ENCODE assay signal across 8 mouse cellular contexts in the genomic region with DNA sequence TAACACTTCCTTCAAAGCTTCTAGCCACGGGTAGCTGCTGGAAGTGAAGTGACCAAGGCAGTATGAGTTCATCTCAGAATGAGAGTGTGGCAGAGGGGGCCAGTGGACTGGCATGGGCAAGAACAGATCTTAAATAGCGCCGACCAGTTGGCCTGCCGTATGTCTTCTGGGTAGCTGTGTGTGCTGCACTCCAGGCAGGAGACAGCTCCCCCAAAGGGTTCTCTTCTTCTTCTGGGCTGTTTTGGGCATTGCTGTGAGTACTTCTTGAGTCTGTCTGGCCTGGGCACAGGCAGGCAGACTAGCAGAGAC. TPM values are rescaled to one million over a fixed set of nuclear protein-coding genes. Genes with fewer than 3 reads are reported as not detected.
DNase-seq lines count a peak whose midpoint lies in the region; ATAC-seq and TF ChIP-seq lines count a peak whose summit lies in the region.

No protein-coding gene starts in this region.

- no peak for TF ChIP-seq CTCF in kidney, adult 2 months (conservative IDR thresholded peaks at IDR 0.05; ENCODE audit: insufficient read depth, insufficient read length, low read depth, low read length)
- no peak for TF ChIP-seq CTCF in MEL (IDR thresholded peaks at IDR 0.05 in 2 of 3, conservative IDR thresholded peaks at IDR 0.05 in 1 of 3; ENCODE audit: control insufficient read depth in 1 of 3, insufficient read depth in 1 of 3, low read depth in 2 of 3, low read length in 3 of 3, poor library complexity in 1 of 3, severe bottlenecking in 1 of 3)

- TF ChIP-seq RAD21 in MEL (IDR thresholded peaks at IDR 0.05; ENCODE audit: low read depth, low read length), result no peak

- peaks cover 25% of the 10 kb centered on the region; the same call in 1 of the 2 replicates for H3K36me3 ChIP-seq in kidney, embryonic 14.5 days (ENCODE audit: control insufficient read depth, insufficient read depth, low read length)
- H3K36me3 ChIP-seq in kidney, adult 2 months (ENCODE audit: control insufficient read depth, insufficient read depth, low read length), result no peaks in the 10 kb centered on the region
- H3K36me3 ChIP-seq in MEL (ENCODE audit: control insufficient read depth in 1 of 2, insufficient read depth in 2 of 2, low read length in 2 of 2), result peaks cover 3 to 46% of the 10 kb centered on the region in 2 experiments
- peaks cover 16% of the 10 kb centered on the region for H3K36me3 ChIP-seq in forebrain, embryonic 13.5 days (ENCODE audit: poor library complexity, severe bottlenecking)
- peaks cover 43% of the 10 kb centered on the region for H3K36me3 ChIP-seq in liver, embryonic 15.5 days (replicated peaks)

- no peak for TF ChIP-seq POLR2A in kidney, adult 2 months (IDR thresholded peaks at IDR 0.05; ENCODE audit: low read depth, low read length)
- TF ChIP-seq POLR2A in MEL (IDR thresholded peaks at IDR 0.05; ENCODE audit: control insufficient read depth in 1 of 2, insufficient read depth in 1 of 2, low read depth in 1 of 2, low read length in 2 of 2, poor library complexity in 1 of 2), result no peak

- ATAC-seq in kidney, embryonic 14.5 days (ENCODE audit: low FRiP score, low TSS enrichment), result no peak
- ATAC-seq in forebrain, embryonic 13.5 days, result peak; percentile 8; the same call in 1 of the 2 replicates
- no peak for ATAC-seq in liver, embryonic 15.5 days (ENCODE audit: insufficient read depth)

- no peak for TF ChIP-seq EP300 in MEL (IDR thresholded peaks at IDR 0.05; ENCODE audit: low read depth in 1 of 2, low read length in 2 of 2)

- H3K4me1 ChIP-seq in kidney, embryonic 14.5 days (ENCODE audit: control insufficient read depth, insufficient read depth, low read length), result peaks cover 70% of the 10 kb centered on the region
- peaks cover 9% of the 10 kb centered on the region; the same call in 1 of the 2 replicates for H3K4me1 ChIP-seq in kidney, adult 2 months (ENCODE audit: control insufficient read depth, insufficient read depth, low read length)
- H3K4me1 ChIP-seq in MEL (ENCODE audit: control insufficient read depth in 1 of 2, insufficient read depth in 2 of 2, low read length in 2 of 2), result peaks cover 22 to 54% of the 10 kb centered on the region in 2 experiments
- H3K4me1 ChIP-seq in forebrain, embryonic 13.5 days, result peaks cover 98% of the 10 kb centered on the region
- H3K4me1 ChIP-seq in liver, embryonic 15.5 days (replicated peaks), result peaks cover 82% of the 10 kb centered on the region

- H3K79me2 ChIP-seq in MEL (ENCODE audit: control insufficient read depth, insufficient read depth, low read length, poor library complexity), result peaks cover 28% of the 10 kb centered on the region

- 0 out of 2 replicates have a peak overlapping the region, but pooled peaks have one; percentile 42 for H3K27ac ChIP-seq in kidney, embryonic 14.5 days (ENCODE audit: low read depth, low read length)
- H3K27ac ChIP-seq in kidney, adult 2 months (ENCODE audit: insufficient read depth, low read depth, low read length), result no peak overlapping the region
- H3K27ac ChIP-seq in MEL (ENCODE audit: control insufficient read depth, low read depth, low read length), result peak overlapping the region; percentile 35
- H3K27ac ChIP-seq in forebrain, embryonic 13.5 days, result peak overlapping the region; percentile 91
- H3K27ac ChIP-seq in liver, embryonic 15.5 days (replicated peaks), result peak overlapping the region; percentile 19; the same call in 1 of the 2 replicates

- no peak overlapping the region for H3K4me3 ChIP-seq in kidney, embryonic 14.5 days (ENCODE audit: low read length)
- no peak overlapping the region for H3K4me3 ChIP-seq in kidney, adult 2 months (ENCODE audit: insufficient read depth, low read depth, low read length)
- no peak overlapping the region for H3K4me3 ChIP-seq in MEL (ENCODE audit: control insufficient read depth in 1 of 2, insufficient read depth in 1 of 2, low read depth in 2 of 2, low read length in 2 of 2)
- peak overlapping the region; percentile 8; the same call in 1 of the 2 replicates for H3K4me3 ChIP-seq in forebrain, embryonic 13.5 days
- no peak overlapping the region for H3K4me3 ChIP-seq in liver, embryonic 15.5 days (replicated peaks)

- no peak overlapping the region for H3K4me2 ChIP-seq in kidney, embryonic 14.5 days (replicated peaks; ENCODE audit: low read depth, low read length)
- H3K4me2 ChIP-seq in forebrain, embryonic 13.5 days, result peak overlapping the region; percentile 41
- H3K4me2 ChIP-seq in liver, embryonic 15.5 days, result no peak overlapping the region; the same call in 1 of the 2 replicates

- no peak overlapping the region for H3K9ac ChIP-seq in kidney, embryonic 14.5 days (ENCODE audit: low read depth, low read length)
- no peak overlapping the region for H3K9ac ChIP-seq in MEL (ENCODE audit: control insufficient read depth, low read depth, low read length, poor library complexity, severe bottlenecking)
- H3K9ac ChIP-seq in forebrain, embryonic 13.5 days, result peak overlapping the region; percentile 52; the same call in 1 of the 2 replicates
- H3K9ac ChIP-seq in liver, embryonic 15.5 days, result no peak overlapping the region

- 50% methylated on average over 4 of the region's 4 CpGs for WGBS in kidney, embryonic 14.5 days
- WGBS in kidney, adult 2 months, result 37% methylated on average over 4 of the region's 4 CpGs
- WGBS in forebrain, embryonic 13.5 days, result 31% methylated on average over 4 of the region's 4 CpGs
- 57% methylated on average over 4 of the region's 4 CpGs for WGBS in liver, embryonic 15.5 days (ENCODE audit: insufficient replicate concordance)

- DNase-seq in kidney, adult 2 months, result no peak
- DNase-seq in MEL (ENCODE audit: low read depth, low spot score), result peak; percentile 18
- no peak for DNase-seq in adrenal gland, postnatal 36 days
- DNase-seq in thymus, postnatal 4 days, result no peak
- no peak for DNase-seq in layer of hippocampus, postnatal 14 days (ENCODE audit: low spot score in 2 of 2)

- no peaks in the 10 kb centered on the region for H3K27me3 ChIP-seq in kidney, embryonic 14.5 days (ENCODE audit: control insufficient read depth, insufficient read depth, low read length)
- no peaks in the 10 kb centered on the region for H3K27me3 ChIP-seq in kidney, adult 2 months (replicated peaks; ENCODE audit: control insufficient read depth, insufficient read depth, low read length)
- H3K27me3 ChIP-seq in MEL (ENCODE audit: control insufficient read depth in 1 of 2, insufficient read depth in 2 of 2, low read length in 2 of 2), result no peaks in the 10 kb centered on the region
- no peaks in the 10 kb centered on the region for H3K27me3 ChIP-seq in forebrain, embryonic 13.5 days
- no peaks in the 10 kb centered on the region for H3K27me3 ChIP-seq in liver, embryonic 15.5 days

- no peaks in the 10 kb centered on the region for H3K9me3 ChIP-seq in kidney, embryonic 14.5 days (ENCODE audit: control insufficient read depth, low read length)
- H3K9me3 ChIP-seq in MEL (replicated peaks; ENCODE audit: insufficient read depth, low read length), result no peaks in the 10 kb centered on the region
- H3K9me3 ChIP-seq in forebrain, embryonic 13.5 days (replicated peaks), result no peaks in the 10 kb centered on the region
- no peaks in the 10 kb centered on the region for H3K9me3 ChIP-seq in liver, embryonic 15.5 days (replicated peaks)

TF ChIP-seq in MEL, 35 proteins besides CTCF, POLR2A, EP300 and RAD21:
- TF ChIP-seq RCOR1 (IDR thresholded peaks at IDR 0.05; ENCODE audit: low read depth, low read length), result no peak
- TF ChIP-seq ZKSCAN1 (IDR thresholded peaks at IDR 0.05; ENCODE audit: low read depth, low read length), result no peak
- no peak for TF ChIP-seq BHLHE40 (IDR thresholded peaks at IDR 0.05; ENCODE audit: borderline replicate concordance, low read depth, low read length)
- no peak for TF ChIP-seq MYB (IDR thresholded peaks at IDR 0.05; ENCODE audit: low read depth, low read length)
- TF ChIP-seq KAT2A (conservative IDR thresholded peaks at IDR 0.05; ENCODE audit: low read depth, low read length), result no peak
- TF ChIP-seq CHD2 (IDR thresholded peaks at IDR 0.05; ENCODE audit: low read length), result no peak
- no peak for TF ChIP-seq GABPA (IDR thresholded peaks at IDR 0.05; ENCODE audit: low read depth, low read length)
- no peak for TF ChIP-seq UBTF (IDR thresholded peaks at IDR 0.05; ENCODE audit: borderline replicate concordance, insufficient read depth, low read depth, low read length)
- no peak for TF ChIP-seq JUND (IDR thresholded peaks at IDR 0.05; ENCODE audit: low read depth, low read length)
- TF ChIP-seq MAFK (IDR thresholded peaks at IDR 0.05; ENCODE audit: borderline replicate concordance, low read depth, low read length), result no peak
- TF ChIP-seq E2F4 (IDR thresholded peaks at IDR 0.05; ENCODE audit: borderline replicate concordance, low read depth, low read length), result no peak

RNA-seq across cellular contexts. Expression of a gene that starts 29.4 kb away (rescaled TPM):
- polyA plus RNA-seq in kidney, embryonic 14.5 days (2014; fragmentation: Nextera tagmentation; extraction: Ambion mirVana), result 81.5 and 118 TPM in 2 replicates
- polyA plus RNA-seq in kidney, adult 2 months (2012; rRNA removed), result 44.6 and 48.6 TPM in 2 replicates
- 28.3 and 30.5 TPM in 2 replicates for total RNA-seq in MEL (2012; rRNA removed)
- polyA plus RNA-seq in MEL (2012; ENCODE audit: insufficient read depth in 1 of 2, insufficient read length in 2 of 2, low read depth in 1 of 2, low replicate concordance in 2 of 2, missing spikeins in 1 of 2), result 100 to 1,000 TPM; 116 to 242 TPM
- 168 and 173 TPM in 2 replicates for polyA plus RNA-seq in forebrain, embryonic 13.5 days (2015; fragmentation: Nextera tagmentation; extraction: Ambion mirVana)
- polyA plus RNA-seq in liver, embryonic 15.5 days (2015; fragmentation: Nextera tagmentation; extraction: Ambion mirVana), result 45.7 and 50.5 TPM in 2 replicates
- 10 to 100 TPM; 71.2 to 85.4 TPM for total RNA-seq in adrenal gland, postnatal 36 days (2021)
- total RNA-seq in layer of hippocampus, postnatal 14 days (2021), result 100 to 1,000 TPM; 106 to 119 TPM
